In genomic region chr13:49015366-49016306, GRCm38 (mm10) we compare ENCODE assay signal across 8 mouse cellular contexts. TPM values are rescaled to one million over a fixed set of nuclear protein-coding genes. Genes with fewer than 3 reads are reported as not detected.
DNase-seq lines count a peak whose midpoint lies in the region; ATAC-seq and TF ChIP-seq lines count a peak whose summit lies in the region.

No protein-coding gene starts in this region.

- no peaks in the 10 kb centered on the region for H3K36me3 ChIP-seq in hindbrain, embryonic 12.5 days
- no peaks in the 10 kb centered on the region for H3K36me3 ChIP-seq in liver, embryonic 16.5 days (ENCODE audit: control insufficient read depth, insufficient read depth)
- H3K36me3 ChIP-seq in neural tube, embryonic 13.5 days: no peaks in the 10 kb centered on the region

- H3K9me3 ChIP-seq in hindbrain, embryonic 12.5 days (replicated peaks): peaks cover 6% of the 10 kb centered on the region; the same call in 1 of the 2 replicates
- H3K9me3 ChIP-seq in liver, embryonic 16.5 days (replicated peaks; ENCODE audit: control insufficient read depth, low read length): peaks cover 5% of the 10 kb centered on the region
- peaks cover 5% of the 10 kb centered on the region for H3K9me3 ChIP-seq in neural tube, embryonic 13.5 days

- peak overlapping the region; percentile 2 for H3K9ac ChIP-seq in hindbrain, embryonic 12.5 days
- no peak overlapping the region for H3K9ac ChIP-seq in liver, embryonic 16.5 days (ENCODE audit: low read depth, low read length)
- peak overlapping the region; percentile 51 for H3K9ac ChIP-seq in neural tube, embryonic 13.5 days

- no peak for TF ChIP-seq CTCF in cortical plate, adult 2 months (IDR thresholded peaks at IDR 0.05; ENCODE audit: extremely low read depth, insufficient read depth, low read length)

- peak overlapping the region; percentile 9; the same call in 1 of the 2 replicates for H3K4me3 ChIP-seq in cortical plate, adult 2 months (ENCODE audit: insufficient read depth, low read length)
- peak overlapping the region; percentile 22 for H3K4me3 ChIP-seq in hindbrain, embryonic 12.5 days
- peak overlapping the region; percentile 12 for H3K4me3 ChIP-seq in liver, embryonic 16.5 days (ENCODE audit: low read depth, low read length)
- peak overlapping the region; percentile 28 for H3K4me3 ChIP-seq in neural tube, embryonic 13.5 days

- TF ChIP-seq POLR2A in cortical plate, adult 2 months (IDR thresholded peaks at IDR 0.05; ENCODE audit: extremely low read depth, insufficient read depth, low read length): no peak

- H3K4me1 ChIP-seq in cortical plate, adult 2 months (ENCODE audit: control insufficient read depth, insufficient read depth, low read length): peaks cover 6% of the 10 kb centered on the region
- peaks cover 24% of the 10 kb centered on the region for H3K4me1 ChIP-seq in hindbrain, embryonic 12.5 days
- H3K4me1 ChIP-seq in liver, embryonic 16.5 days (ENCODE audit: control insufficient read depth, low read depth, low read length): no peaks in the 10 kb centered on the region; the same call in 1 of the 2 replicates
- peaks cover 35% of the 10 kb centered on the region for H3K4me1 ChIP-seq in neural tube, embryonic 13.5 days (replicated peaks)

- 2% methylated on average over 30 of the region's 30 CpGs for WGBS in hindbrain, embryonic 12.5 days
- 11% methylated on average over 30 of the region's 30 CpGs for WGBS in liver, embryonic 16.5 days (ENCODE audit: insufficient replicate concordance)
- 3% methylated on average over 30 of the region's 30 CpGs for WGBS in neural tube, embryonic 13.5 days

- H3K27me3 ChIP-seq in hindbrain, embryonic 12.5 days: peaks cover 19% of the 10 kb centered on the region; the same call in 1 of the 2 replicates
- no peaks in the 10 kb centered on the region; the same call in 1 of the 2 replicates for H3K27me3 ChIP-seq in liver, embryonic 16.5 days (ENCODE audit: control insufficient read depth, insufficient read depth, low read depth, low read length)
- H3K27me3 ChIP-seq in neural tube, embryonic 13.5 days: peaks cover 4% of the 10 kb centered on the region; the same call in 1 of the 2 replicates

- ATAC-seq in hindbrain, embryonic 12.5 days (ENCODE audit: low FRiP score): peak; percentile 44
- ATAC-seq in liver, embryonic 16.5 days (ENCODE audit: low read depth): no peak
- peak; percentile 51 for ATAC-seq in neural tube, embryonic 13.5 days (ENCODE audit: low read depth)

- DNase-seq in layer of hippocampus, postnatal 10 days (ENCODE audit: low spot score in 2 of 2): peak; percentile 28 to 40
- DNase-seq in layer of hippocampus, postnatal 36 days: no peak
- no peak for DNase-seq in urinary bladder, postnatal 36 days (ENCODE audit: low spot score in 2 of 2)
- no peak for DNase-seq in layer of hippocampus, adult 9-11 months

- peak overlapping the region; percentile 22 for H3K27ac ChIP-seq in cortical plate, adult 2 months (ENCODE audit: insufficient read depth, low read length)
- H3K27ac ChIP-seq in hindbrain, embryonic 12.5 days: peak overlapping the region; percentile 86
- H3K27ac ChIP-seq in liver, embryonic 16.5 days (ENCODE audit: low read length): no peak overlapping the region
- peak overlapping the region; percentile 89 for H3K27ac ChIP-seq in neural tube, embryonic 13.5 days (replicated peaks)

- H3K4me2 ChIP-seq in hindbrain, embryonic 12.5 days (replicated peaks): peak overlapping the region; percentile 53
- peak overlapping the region; percentile 44 for H3K4me2 ChIP-seq in liver, embryonic 16.5 days (ENCODE audit: low read depth, low read length)
- peak overlapping the region; percentile 56 for H3K4me2 ChIP-seq in neural tube, embryonic 13.5 days

RNA-seq across cellular contexts. Expression of gene Fam120a, which starts 47.8 kb away (rescaled TPM):
- 10 to 100 TPM; 90.3 to 92.9 TPM for total RNA-seq in layer of hippocampus, postnatal 10 days (2021)
- 100 to 1,000 TPM; 117 to 122 TPM for total RNA-seq in layer of hippocampus, postnatal 36 days (2021)
- 80.3 and 81.6 TPM in 2 replicates for polyA plus RNA-seq in cortical plate, adult 2 months (2012; rRNA removed)
- 15.6 and 17.0 TPM in 2 replicates for polyA plus RNA-seq in hindbrain, embryonic 12.5 days (2016; fragmentation: Nextera tagmentation; extraction: Ambion mirVana)
- 11.5 and 12.0 TPM in 2 replicates for polyA plus RNA-seq in liver, embryonic 16.5 days (2015; fragmentation: Nextera tagmentation; extraction: Ambion mirVana)
- 13.2 and 13.7 TPM in 2 replicates for polyA plus RNA-seq in neural tube, embryonic 13.5 days (2015; fragmentation: Nextera tagmentation; extraction: Ambion mirVana)

Comparison
In these comparisons a context has a peak if more than half of its experiments do, and no peak if none do; other contexts are left out.
1. DNase-seq: peak in layer of hippocampus, postnatal 10 days (2 of 2); none in layer of hippocampus, postnatal 36 days (0 of 2), urinary bladder, postnatal 36 days (0 of 2) and layer of hippocampus, adult 9-11 months (single experiment).
2. Peak in every context shown above with its lines, with median percentiles within 50 percentile points of each other: H3K4me3 ChIP-seq and H3K4me2 ChIP-seq.